Mouse (Mus musculus) stomach, embryonic 16.5 days (tissue): Measurements from ENCODE around the gene Mansc1. TPM values are rescaled to one million over a fixed set of nuclear protein-coding genes. Genes with fewer than 3 reads are reported as not detected.

ENCODE experiments used
- ATAC-seq: fragments of 200-750 bp; cut with Nextera tagmentation; 2 replicates; pipeline ENCODE4 v1.8.0; 2017; ENCODE audit warnings: moderate number of reproducible peaks, moderate TSS enrichment; ENCODE audit not compliant: insufficient read depth, low FRiP score
- H3K27ac ChIP-seq: fragments of 300-500 bp; sonication (generic); 2 replicates; pipeline ENCODE4 v1.5.1; 2014; ENCODE audit warnings: low read length
- H3K27me3 ChIP-seq: fragments of 300-500 bp; sonication (generic); 2 replicates; pipeline ENCODE4 v1.6.1; 2014; ENCODE audit warnings: low read length, control low read depth, mixed read lengths; ENCODE audit not compliant: control insufficient read depth, insufficient read depth
- H3K36me3 ChIP-seq: fragments of 300-500 bp; sonication (generic); 2 replicates; pipeline ENCODE4 v1.6.1; 2014; ENCODE audit warnings: low read length; ENCODE audit not compliant: control insufficient read depth, insufficient read depth
- H3K4me1 ChIP-seq: fragments of 300-500 bp; sonication (generic); 2 replicates; pipeline ENCODE4 v1.6.1; 2014; ENCODE audit warnings: low read length, control low read depth, mixed read lengths; ENCODE audit not compliant: control insufficient read depth, insufficient read depth
- H3K4me2 ChIP-seq: fragments of 300-500 bp; sonication (generic); 2 replicates; pipeline ENCODE4 v1.6.1; 2014; ENCODE audit warnings: low read depth, low read length, mixed read lengths
- H3K4me3 ChIP-seq: fragments of 300-500 bp; sonication (generic); replicated peaks from 2 replicates; pipeline ENCODE4 v1.5.1; 2014; ENCODE audit warnings: mild to moderate bottlenecking, low read length
- H3K9ac ChIP-seq: fragments of 300-500 bp; sonication (generic); 2 replicates; pipeline ENCODE4 v1.6.1; 2014; ENCODE audit warnings: low read length
- H3K9me3 ChIP-seq: fragments of 300-500 bp; sonication (generic); replicated peaks from 2 replicates; pipeline ENCODE4 v1.6.1; 2016; ENCODE audit warnings: low read length, control low read depth; ENCODE audit not compliant: control insufficient read depth
- WGBS: fragments of 180-500 bp; shearing (Covaris S2); extraction: QIAGEN DNeasy Blood & Tissue Kit; methylation state at CpG from one replicate; pipeline ENCODE4 v1.1.7; 2014; 5-methylcytosine and 5-hydroxymethylcytosine counted together
- polyA plus RNA-seq: library from polyadenylated mRNA; unstranded; fragments of >200 nt; fragmentation: Nextera tagmentation; extraction: Ambion mirVana; gene quantifications from 2 replicates; pipeline ENCODE4 v1.2.1, GENCODE M21; 2015

Mansc1 gene
- polyA plus RNA-seq, 1 experiment from 2014 or later: 9.9 TPM

- no peaks in the 10 kb centered on the region for H3K27me3 ChIP-seq
- ATAC-seq: no peak
- 0 out of 2 replicates have a peak overlapping the region, but pooled peaks have one; percentile 60 for H3K27ac ChIP-seq
- H3K9me3 ChIP-seq: no peaks in the 10 kb centered on the region
- H3K4me2 ChIP-seq: no peak overlapping the region
- WGBS: 78% methylated on average over 1 of the region's 1 CpGs
- no peak overlapping the region for H3K9ac ChIP-seq
- no peaks in the 10 kb centered on the region for H3K36me3 ChIP-seq
- peaks cover 3% of the 10 kb centered on the region; the same call in 1 of the 2 replicates for H3K4me1 ChIP-seq
- no peak overlapping the region for H3K4me3 ChIP-seq
Observed at GRCm38 (mm10) chr6:134626564-134626963, 5.7 kb downstream of the Mansc1 start.

- Histone ChIP-seq H3K9ac (no peak overlapping the region), H3K4me3 (no peak overlapping the region), H3K4me2 (no peak overlapping the region), H3K27me3 (no peaks in the 10 kb centered on the region), H3K4me1 (peaks cover 3% of the 10 kb centered on the region; the same call in 1 of the 2 replicates), H3K27ac (no peak overlapping the region), H3K36me3 (no peaks in the 10 kb centered on the region), H3K9me3 (no peaks in the 10 kb centered on the region)
- no peak for ATAC-seq
- WGBS: 75% methylated on average over 12 of the region's 12 CpGs
Observed at GRCm38 (mm10) chr6:134625431-134625830, 6.9 kb downstream of the Mansc1 start.

GRCm38 (mm10) chr6:134621552-134621949 is 10.7 kb downstream of the Mansc1 start:
- H3K4me3 ChIP-seq: no peak overlapping the region
- no peak for ATAC-seq
- peaks cover 3% of the 10 kb centered on the region; the same call in 1 of the 2 replicates for H3K4me1 ChIP-seq
- no peak overlapping the region for H3K9ac ChIP-seq
- H3K9me3 ChIP-seq: no peaks in the 10 kb centered on the region
- no peaks in the 10 kb centered on the region for H3K36me3 ChIP-seq
- H3K4me2 ChIP-seq: no peak overlapping the region
- no peaks in the 10 kb centered on the region for H3K27me3 ChIP-seq
- no peak overlapping the region for H3K27ac ChIP-seq
- WGBS: 78% methylated on average over 14 of the region's 14 CpGs

GRCm38 (mm10) chr6:134620846-134621551 is 11.3 kb downstream of the Mansc1 start:
- no peak overlapping the region for H3K4me3 ChIP-seq
- H3K4me1 ChIP-seq: peaks cover 3% of the 10 kb centered on the region; the same call in 1 of the 2 replicates
- no peaks in the 10 kb centered on the region for H3K27me3 ChIP-seq
- H3K9me3 ChIP-seq: no peaks in the 10 kb centered on the region
- H3K27ac ChIP-seq: peak overlapping the region; percentile 57
- 67% methylated on average over 6 of the region's 6 CpGs for WGBS
- no peaks in the 10 kb centered on the region for H3K36me3 ChIP-seq
- no peak for ATAC-seq
- no peak overlapping the region for H3K4me2 ChIP-seq
- H3K9ac ChIP-seq: no peak overlapping the region

- Histone ChIP-seq H3K27me3 (no peaks in the 10 kb centered on the region), H3K27ac (no peak overlapping the region), H3K9me3 (no peaks in the 10 kb centered on the region), H3K4me2 (no peak overlapping the region), H3K4me1 (peaks cover 7% of the 10 kb centered on the region; the same call in 1 of the 2 replicates), H3K4me3 (no peak overlapping the region), H3K9ac (no peak overlapping the region), H3K36me3 (no peaks in the 10 kb centered on the region)
- WGBS: 77% methylated on average over 3 of the region's 3 CpGs
- peak; percentile 23; the same call in 1 of the 2 replicates for ATAC-seq
Observed at GRCm38 (mm10) chr6:134620129-134620528, 12.2 kb downstream of the Mansc1 start.

GRCm38 (mm10) chr6:134617589-134617988 is 14.7 kb downstream of the Mansc1 start:
- Histone ChIP-seq H3K9me3 (no peaks in the 10 kb centered on the region), H3K9ac (no peak overlapping the region), H3K27me3 (no peaks in the 10 kb centered on the region), H3K36me3 (no peaks in the 10 kb centered on the region), H3K4me3 (no peak overlapping the region), H3K4me1 (peaks cover 16% of the 10 kb centered on the region; the same call in 1 of the 2 replicates), H3K4me2 (no peak overlapping the region), H3K27ac (no peak overlapping the region)
- ATAC-seq: no peak
- WGBS: 57% methylated on average over 3 of the region's 3 CpGs

- no peaks in the 10 kb centered on the region for H3K27me3 ChIP-seq
- peak overlapping the region; percentile 64 for H3K27ac ChIP-seq
- peaks cover 26% of the 10 kb centered on the region; the same call in 1 of the 2 replicates for H3K4me1 ChIP-seq
- H3K9me3 ChIP-seq: no peaks in the 10 kb centered on the region
- peak overlapping the region; percentile 52 for H3K4me2 ChIP-seq
- no peak overlapping the region for H3K9ac ChIP-seq
- ATAC-seq: peak; percentile 85
- H3K36me3 ChIP-seq: no peaks in the 10 kb centered on the region
- 7% methylated on average over 16 of the region's 16 CpGs for WGBS
- peak overlapping the region; percentile 34 for H3K4me3 ChIP-seq
Observed at GRCm38 (mm10) chr6:134614723-134615648, 17.3 kb downstream of the Mansc1 start.

GRCm38 (mm10) chr6:134614322-134614721 is 18.0 kb downstream of the Mansc1 start:
- peaks cover 26% of the 10 kb centered on the region; the same call in 1 of the 2 replicates for H3K4me1 ChIP-seq
- 37% methylated on average over 4 of the region's 4 CpGs for WGBS
- no peak overlapping the region for H3K9ac ChIP-seq
- H3K9me3 ChIP-seq: no peaks in the 10 kb centered on the region
- H3K27ac ChIP-seq: peak overlapping the region; percentile 64
- peak; percentile 63 for ATAC-seq
- H3K4me3 ChIP-seq: no peak overlapping the region; the same call in 1 of the 2 replicates
- peak overlapping the region; percentile 52 for H3K4me2 ChIP-seq
- H3K27me3 ChIP-seq: no peaks in the 10 kb centered on the region
- no peaks in the 10 kb centered on the region for H3K36me3 ChIP-seq
